Mouse (Mus musculus) retina, adult 2 months (tissue): ENCODE results near the gene Ass1.

Experiments
- DNase-seq: peaks from one replicate; pipeline ENCODE4 v3.0.0-alpha.2; 2012; ENCODE audit warnings: low read depth, low spot score

The Ass1 gene

GRCm38 (mm10) chr2:31469931-31470682 is at the start of gene Ass1:
Gene Ass1 (plus strand): TSS chr2:31470207.
- no peak for DNase-seq

- no peak for DNase-seq
Measured at GRCm38 (mm10) chr2:31420914-31421313, 49.1 kb upstream of the Ass1 start.

- DNase-seq: no peak
Measured at GRCm38 (mm10) chr2:31422576-31422975, 47.4 kb upstream of the Ass1 start.

GRCm38 (mm10) chr2:31431477-31431876 is 38.5 kb upstream of the Ass1 start:
- no peak for DNase-seq

GRCm38 (mm10) chr2:31434746-31435145 is 35.3 kb upstream of the Ass1 start:
- DNase-seq: no peak

- no peak for DNase-seq
Measured at GRCm38 (mm10) chr2:31435567-31435966, 34.4 kb upstream of the Ass1 start.

GRCm38 (mm10) chr2:31437480-31438245 is 32.3 kb upstream of the Ass1 start:
- DNase-seq: no peak

GRCm38 (mm10) chr2:31439576-31439975 is 30.4 kb upstream of the Ass1 start:
- DNase-seq: no peak

- DNase-seq: no peak
Measured at GRCm38 (mm10) chr2:31442480-31443160, 27.4 kb upstream of the Ass1 start.

- no peak for DNase-seq
Measured at GRCm38 (mm10) chr2:31446036-31446435, 24.0 kb upstream of the Ass1 start.

- no peak for DNase-seq
Measured at GRCm38 (mm10) chr2:31446456-31446855, 23.6 kb upstream of the Ass1 start.

- DNase-seq: no peak
Measured at GRCm38 (mm10) chr2:31447536-31447935, 22.5 kb upstream of the Ass1 start.

- DNase-seq: no peak
Measured at GRCm38 (mm10) chr2:31448756-31449440, 21.1 kb upstream of the Ass1 start.

- DNase-seq: no peak
Measured at GRCm38 (mm10) chr2:31449441-31449815, 20.6 kb upstream of the Ass1 start.

GRCm38 (mm10) chr2:31449902-31450301 is 20.1 kb upstream of the Ass1 start:
- no peak for DNase-seq

- DNase-seq: no peak
Measured at GRCm38 (mm10) chr2:31450661-31451060, 19.3 kb upstream of the Ass1 start.

- no peak for DNase-seq
Measured at GRCm38 (mm10) chr2:31451530-31451929, 18.5 kb upstream of the Ass1 start.

GRCm38 (mm10) chr2:31453011-31453410 is 17.0 kb upstream of the Ass1 start:
- DNase-seq: no peak

- no peak for DNase-seq
Measured at GRCm38 (mm10) chr2:31453559-31454177, 16.3 kb upstream of the Ass1 start.

- DNase-seq: no peak
Measured at GRCm38 (mm10) chr2:31454280-31454679, 15.7 kb upstream of the Ass1 start.

GRCm38 (mm10) chr2:31455418-31455817 is 14.6 kb upstream of the Ass1 start:
- DNase-seq: no peak
